Mouse (Mus musculus) G1E (cell line): ENCODE data around the gene Gm37419. TPM values are rescaled to one million over a fixed set of nuclear protein-coding genes. Genes with fewer than 3 reads are reported as not detected.

Source experiments
- ATAC-seq: 2 replicates; pipeline ENCODE4 v1.8.0; 2016; ENCODE audit warnings: mild to moderate bottlenecking; ENCODE audit not compliant: insufficient number of reproducible peaks, poor library complexity, low FRiP score, severe bottlenecking; ENCODE audit errors: extremely low read depth
- DNase-seq: peaks from one replicate; pipeline ENCODE4 v3.0.0; 2012; ENCODE audit warnings: low spot score
- H3K27me3 ChIP-seq: 2 replicates; pipeline ENCODE4 v1.6.1; 2012; ENCODE audit warnings: mild to moderate bottlenecking, low read length, inconsistent platforms; ENCODE audit not compliant: insufficient read depth
- H3K36me3 ChIP-seq: replicated peaks from 2 replicates; pipeline ENCODE3; 2012; ENCODE audit warnings: mild to moderate bottlenecking, inconsistent platforms
- H3K4me1 ChIP-seq: 2 replicates; pipeline ENCODE4 v1.6.1; 2012; ENCODE audit warnings: low read depth, low read length, inconsistent platforms, mixed read lengths; ENCODE audit not compliant: insufficient read depth
- H3K4me3 ChIP-seq: 2 replicates; pipeline ENCODE4 v1.5.1; 2012; ENCODE audit warnings: low read depth, mild to moderate bottlenecking, inconsistent platforms, low read length, moderate library complexity, mixed read lengths
- H3K9me3 ChIP-seq: replicated peaks from 2 replicates; pipeline ENCODE4 v1.6.1; 2012; ENCODE audit warnings: inconsistent platforms
- CTCF ChIP-seq: IDR thresholded peaks from 2 replicates; pipeline ENCODE4 v1.5.1; 2012; ENCODE audit warnings: low read depth, low read length, inconsistent platforms, mixed read lengths
- GATA1 ChIP-seq: IDR thresholded peaks from 2 replicates; pipeline ENCODE4 v1.6.1; 2012; ENCODE audit warnings: borderline replicate concordance, low read length, inconsistent platforms, mixed read lengths
- GATA2 ChIP-seq: IDR thresholded peaks from 2 replicates; pipeline ENCODE4 v1.6.1; 2012; ENCODE audit warnings: low read depth, low read length, inconsistent platforms, borderline replicate concordance
- POLR2AphosphoS5 ChIP-seq: IDR thresholded peaks from 2 replicates; pipeline ENCODE4 v1.6.1; 2012; ENCODE audit warnings: low read depth, low read length, inconsistent platforms; ENCODE audit not compliant: insufficient replicate concordance
- TAL1 ChIP-seq: conservative IDR thresholded peaks from 2 replicates; pipeline ENCODE4 v1.6.1; 2012; ENCODE audit warnings: low read depth, low read length, inconsistent platforms, mixed read lengths
- polyA plus RNA-seq: library from polyadenylated mRNA; stranded (reverse); fragments of >175 nt; gene quantifications from 2 replicates; pipeline ENCODE4 v1.2.3, GENCODE M21; 2012
- total RNA-seq, 2 experiments: library from RNA; stranded (forward) in 1 of 2; stranded (reverse) in 1 of 2; fragments of 200-1000 nt in 1 of 2; fragments of >200 nt in 1 of 2; fragmentation: Nextera tagmentation in 1 of 2; gene quantifications; 2 replicates each; pipeline ENCODE4 v1.2.3; 2014 to 2017

The Gm37419 gene
- total and polyA plus RNA-seq, 3 experiments: not detected

GRCm38 (mm10) chr16:23988157-23988465 lies 171 bp upstream of the Gm37419 start:
- ATAC-seq (no peak), DNase-seq (no peak)
- Histone ChIP-seq H3K9me3 (peaks cover 40% of the 10 kb centered on the region), H3K4me1 (no peaks in the 10 kb centered on the region), H3K27me3 (no peaks in the 10 kb centered on the region), H3K36me3 (no peaks in the 10 kb centered on the region), H3K4me3 (no peak overlapping the region)
- TF ChIP-seq POLR2AphosphoS5: no peak
- no peak for TF ChIP-seq TAL1
- no peak for TF ChIP-seq CTCF
- no peak for TF ChIP-seq GATA2
- no peak for TF ChIP-seq GATA1

- no peak for TF ChIP-seq TAL1
- TF ChIP-seq GATA1: no peak
- TF ChIP-seq POLR2AphosphoS5: no peak
- no peak for TF ChIP-seq GATA2
- no peak for TF ChIP-seq CTCF
- DNase-seq: no peak
- Histone ChIP-seq H3K27me3 (no peaks in the 10 kb centered on the region), H3K4me1 (no peaks in the 10 kb centered on the region), H3K4me3 (no peak overlapping the region), H3K9me3 (peaks cover 42% of the 10 kb centered on the region), H3K36me3 (no peaks in the 10 kb centered on the region)
- ATAC-seq: no peak
Observed at GRCm38 (mm10) chr16:23989209-23990160, 1.2 kb downstream of the Gm37419 start.

GRCm38 (mm10) chr16:23990161-23990970 lies 2.1 kb downstream of the Gm37419 start:
- Histone ChIP-seq H3K36me3 (no peaks in the 10 kb centered on the region), H3K4me3 (no peak overlapping the region), H3K9me3 (peaks cover 35% of the 10 kb centered on the region), H3K4me1 (no peaks in the 10 kb centered on the region), H3K27me3 (no peaks in the 10 kb centered on the region)
- ATAC-seq (no peak), DNase-seq (no peak)
- TF ChIP-seq GATA2 (no peak), TAL1 (no peak), POLR2AphosphoS5 (no peak), GATA1 (no peak), CTCF (no peak)

- no peaks in the 10 kb centered on the region for H3K27me3 ChIP-seq
- peaks cover 35% of the 10 kb centered on the region for H3K9me3 ChIP-seq
- no peak for DNase-seq
- H3K4me3 ChIP-seq: no peak overlapping the region
- H3K36me3 ChIP-seq: no peaks in the 10 kb centered on the region
- TF ChIP-seq POLR2AphosphoS5 (no peak), GATA1 (no peak), CTCF (no peak), TAL1 (no peak), GATA2 (no peak)
- ATAC-seq: no peak
- H3K4me1 ChIP-seq: no peaks in the 10 kb centered on the region
Observed at GRCm38 (mm10) chr16:23991170-23991569, 2.9 kb downstream of the Gm37419 start.

- no peak overlapping the region for H3K4me3 ChIP-seq
- ATAC-seq: no peak
- peaks cover 32% of the 10 kb centered on the region for H3K9me3 ChIP-seq
- no peaks in the 10 kb centered on the region for H3K4me1 ChIP-seq
- DNase-seq: no peak
- no peaks in the 10 kb centered on the region for H3K27me3 ChIP-seq
- TF ChIP-seq TAL1 (no peak), GATA2 (no peak), GATA1 (no peak), CTCF (no peak), POLR2AphosphoS5 (no peak)
- no peaks in the 10 kb centered on the region for H3K36me3 ChIP-seq
Observed at GRCm38 (mm10) chr16:23991846-23992580, 3.7 kb downstream of the Gm37419 start.
